8 mouse cellular contexts compared by ENCODE assay signal in genomic region chr16:97962151-97962948, GRCm38 (mm10). TPM values are rescaled to one million over a fixed set of nuclear protein-coding genes. Genes with fewer than 3 reads are reported as not detected.
DNase-seq lines count a peak whose midpoint lies in the region; ATAC-seq and TF ChIP-seq lines count a peak whose summit lies in the region.

C2cd2 (minus strand) TSS chr16:97962598.
Zbtb21 (minus strand) TSS chr16:97962622.

- DNase-seq in ES-CJ7 (ENCODE audit: low read depth, low spot score), result peak; percentile 98
- peak; percentile 98 for DNase-seq in cerebellum, adult 11 months
- peak; percentile 94 for DNase-seq in heart, postnatal 25 days (ENCODE audit: low spot score)
- DNase-seq in layer of hippocampus, adult 18-20 months (ENCODE audit: low spot score in 2 of 2), result peak; percentile 97 to 98
- DNase-seq in lung, adult 2 months, result peak; percentile 92
- DNase-seq in thymus, adult 18-20 months, result peak; percentile 88 to 94

- peak; percentile 99 for ATAC-seq in forebrain, embryonic 15.5 days (replicated peaks)
- peak; percentile 84 for ATAC-seq in neutrophil, adult 5-6 weeks (ENCODE audit: extremely low read depth, insufficient number of reproducible peaks, low FRiP score, poor library complexity, severe bottlenecking)

- H3K36me3 ChIP-seq in forebrain, embryonic 15.5 days, result no peaks in the 10 kb centered on the region

- H3K4me2 ChIP-seq in forebrain, embryonic 15.5 days (replicated peaks), result peak within 1 kb of the TSS; percentile 73

- peaks cover 18% of the 10 kb centered on the region for H3K4me1 ChIP-seq in forebrain, embryonic 15.5 days
- H3K4me1 ChIP-seq in lung, adult 2 months (ENCODE audit: control insufficient read depth, insufficient read depth, low read length), result no peaks in the 10 kb centered on the region

- H3K27ac ChIP-seq in forebrain, embryonic 15.5 days (replicated peaks), result peak within 1 kb of the TSS; percentile 97

- intact Hi-C loops in heart, postnatal 25 days (cut with DNase I), result loop anchor here (5.0 kb wide), 1 partner anchor 35 kb away; the partner anchor contains the start of gene B230307C23Rik

- no peak for TF ChIP-seq CTCF in lung, adult 2 months (IDR thresholded peaks at IDR 0.05; ENCODE audit: insufficient read depth, low read length)

- under 1% methylated on average over 77 of the region's 78 CpGs for WGBS in forebrain, embryonic 15.5 days
- under 1% methylated on average over 78 of the region's 78 CpGs for WGBS in lung, adult 2 months

- H3K9ac ChIP-seq in forebrain, embryonic 15.5 days (replicated peaks), result peak within 1 kb of the TSS; percentile 83

- H3K9me3 ChIP-seq in forebrain, embryonic 15.5 days, result no peaks in the 10 kb centered on the region

- peak; percentile 88 for TF ChIP-seq POLR2A in lung, adult 2 months (IDR thresholded peaks at IDR 0.05; ENCODE audit: borderline replicate concordance, extremely low read depth, low read depth, low read length)

- H3K4me3 ChIP-seq in forebrain, embryonic 15.5 days, result peak within 1 kb of the TSS; percentile 74
- peak within 1 kb of the TSS; percentile 86 for H3K4me3 ChIP-seq in lung, adult 2 months (replicated peaks; ENCODE audit: extremely low read depth, low read depth, low read length)

- H3K27me3 ChIP-seq in forebrain, embryonic 15.5 days, result no peaks in the 10 kb centered on the region

RNA-seq across cellular contexts. Expression of gene C2cd2, which starts in this region (rescaled TPM):
- polyA plus RNA-seq in forebrain, embryonic 15.5 days (2015; fragmentation: Nextera tagmentation; extraction: Ambion mirVana), result 11.7 and 14.2 TPM in 2 replicates
- total RNA-seq in heart, postnatal 25 days (2021), result 10 to 100 TPM; 20.2 to 25.2 TPM
- 10 to 100 TPM; 12.0 to 18.5 TPM for total RNA-seq in layer of hippocampus, adult 18-20 months (2021)
- polyA plus RNA-seq in lung, adult 2 months (2012; rRNA removed), result 32.7 and 47.3 TPM in 2 replicates
- total RNA-seq in neutrophil, adult 5-6 weeks (2017), result 5.4 and 7.4 TPM in 2 replicates

RNA-seq across cellular contexts. Expression of gene Zbtb21, which starts in this region (rescaled TPM):
- 11.0 and 11.9 TPM in 2 replicates for polyA plus RNA-seq in forebrain, embryonic 15.5 days (2015; fragmentation: Nextera tagmentation; extraction: Ambion mirVana)
- total RNA-seq in heart, postnatal 25 days (2021), result 10 to 100 TPM in 1 of 2 experiments, 1 to 10 TPM in 1; 7.0 to 10.9 TPM
- total RNA-seq in layer of hippocampus, adult 18-20 months (2021), result 10 to 100 TPM; 26.7 to 27.8 TPM
- 15.2 and 18.3 TPM in 2 replicates for polyA plus RNA-seq in lung, adult 2 months (2012; rRNA removed)
- total RNA-seq in neutrophil, adult 5-6 weeks (2017), result 23.7 and 23.8 TPM in 2 replicates

Comparison
In these comparisons a context has a peak if more than half of its experiments do, and no peak if none do; other contexts are left out.
1. Peak in every context shown above with its lines: DNase-seq, ATAC-seq, H3K4me3 ChIP-seq and H3K27ac ChIP-seq.